Mouse (Mus musculus): Measurements from ENCODE around the gene Arntl. TPM values are rescaled to one million over a fixed set of nuclear protein-coding genes. Genes with fewer than 3 reads are reported as not detected.
A peak's percentile ranks its signal among the peaks of the same experiment; 100 is the strongest.

Arntl gene
- total and polyA plus RNA-seq, 3 experiments, result 2.6 to 4.6 (median 3.3) TPM

- dilution Hi-C loops (cut with MboI; ENCODE audit: extremely low pct_ligation_motif_present, extremely low pct_unique_long_range_greater_than_20kb, low sequenced_read_pairs), result no loop called here
- H3K4me2 ChIP-seq (ENCODE audit: insufficient read depth, low read depth, poor library complexity, severe bottlenecking), result no peak overlapping the region
- H3K4me1 ChIP-seq (ENCODE audit: control insufficient read depth in 1 of 2, insufficient read depth in 2 of 2), result peaks cover 3 to 47% of the 10 kb centered on the region in 2 experiments
- in situ Hi-C loops (cut with MboI; ENCODE audit: low pct_ligation_motif_present, low pct_unique_long_range_greater_than_20kb, low sequenced_read_pairs), result no loop called here
- H3K9ac ChIP-seq (ENCODE audit: insufficient read depth, low read depth), result no peak overlapping the region
- H3K27ac ChIP-seq (ENCODE audit: insufficient read depth, low read depth), result no peak overlapping the region
- TF ChIP-seq CHD2 (IDR thresholded peaks at IDR 0.05; ENCODE audit: low read length) (no peak), ZMIZ1 (IDR thresholded peaks at IDR 0.05; ENCODE audit: low read depth, low read length) (no peak), POLR2A (IDR thresholded peaks at IDR 0.05; ENCODE audit: low read depth, low read length) (no peak), USF2 (conservative IDR thresholded peaks at IDR 0.05; ENCODE audit: low read depth, low read length) (no peak), JUND (conservative IDR thresholded peaks at IDR 0.05; ENCODE audit: low read depth, low read length) (no peak), JUN (IDR thresholded peaks at IDR 0.05; ENCODE audit: insufficient read depth, low read depth, low read length) (no peak), NELFE (IDR thresholded peaks at IDR 0.05; ENCODE audit: low read depth, low read length) (no peak), MAFK (IDR thresholded peaks at IDR 0.05; ENCODE audit: insufficient replicate concordance, low read length) (no peak), MAZ (IDR thresholded peaks at IDR 0.05; ENCODE audit: low read depth, low read length) (no peak), SMC3 (IDR thresholded peaks at IDR 0.05; ENCODE audit: low read depth, low read length) (no peak), HCFC1 (IDR thresholded peaks at IDR 0.05; ENCODE audit: low read depth, low read length) (no peak), KAT2A (IDR thresholded peaks at IDR 0.05; ENCODE audit: insufficient replicate concordance, low read length) (no peak), E2F4 (IDR thresholded peaks at IDR 0.05; ENCODE audit: insufficient replicate concordance, low read depth, low read length) (no peak), TBP (conservative IDR thresholded peaks at IDR 0.05; ENCODE audit: low read depth, low read length) (no peak)
- DNase-seq (ENCODE audit: extremely low read depth), result no peak
- no peaks in the 10 kb centered on the region for H3K27me3 ChIP-seq (replicated peaks)
- no peak overlapping the region for H3K4me3 ChIP-seq (replicated peaks in 1 of 3; ENCODE audit: low read depth in 2 of 3, low read length in 2 of 3, poor library complexity in 1 of 3)
- no peaks in the 10 kb centered on the region for H3K36me3 ChIP-seq (replicated peaks in 1 of 2; ENCODE audit: control insufficient read depth in 1 of 2, insufficient read depth in 1 of 2, low read length in 1 of 2)
- no peaks in the 10 kb centered on the region for H3K79me2 ChIP-seq (replicated peaks; ENCODE audit: control insufficient read depth, extremely low read depth, insufficient read depth, poor library complexity, severe bottlenecking)
- H3K9me3 ChIP-seq (replicated peaks; ENCODE audit: low read length), result peaks cover under 1% of the 10 kb centered on the region
Measured at GRCm38 (mm10) chr7:113196171-113196570, 11.1 kb upstream of the Arntl start.

GRCm38 (mm10) chr7:113197161-113197775, 10.0 kb upstream of the Arntl start:
- Histone ChIP-seq H3K9me3 (replicated peaks; ENCODE audit: low read length) (no peaks in the 10 kb centered on the region), H3K36me3 (replicated peaks in 1 of 2; ENCODE audit: control insufficient read depth in 1 of 2, insufficient read depth in 1 of 2, low read length in 1 of 2) (no peaks in the 10 kb centered on the region), H3K27me3 (replicated peaks) (peaks cover 2% of the 10 kb centered on the region), H3K9ac (ENCODE audit: insufficient read depth, low read depth) (peak overlapping the region; percentile 60), H3K4me3 (replicated peaks in 1 of 3; ENCODE audit: low read depth in 2 of 3, low read length in 2 of 3, poor library complexity in 1 of 3) (peak overlapping the region; percentile 6 to 37 (median 34)), H3K4me2 (ENCODE audit: insufficient read depth, low read depth, poor library complexity, severe bottlenecking) (peak overlapping the region; percentile 92), H3K27ac (ENCODE audit: insufficient read depth, low read depth) (peak overlapping the region; percentile 27), H3K4me1 (ENCODE audit: control insufficient read depth in 1 of 2, insufficient read depth in 2 of 2) (peaks cover 3 to 45% of the 10 kb centered on the region in 2 experiments), H3K79me2 (replicated peaks; ENCODE audit: control insufficient read depth, extremely low read depth, insufficient read depth, poor library complexity, severe bottlenecking) (no peaks in the 10 kb centered on the region)
- in situ Hi-C loops (cut with MboI; ENCODE audit: low pct_ligation_motif_present, low pct_unique_long_range_greater_than_20kb, low sequenced_read_pairs), result no loop called here
- dilution Hi-C loops (cut with MboI; ENCODE audit: extremely low pct_ligation_motif_present, extremely low pct_unique_long_range_greater_than_20kb, low sequenced_read_pairs), result no loop called here
- TF ChIP-seq MYC (IDR thresholded peaks at IDR 0.05; ENCODE audit: low read depth, low read length) (no peak), JUN (IDR thresholded peaks at IDR 0.05; ENCODE audit: insufficient read depth, low read depth, low read length) (no peak), HCFC1 (IDR thresholded peaks at IDR 0.05; ENCODE audit: low read depth, low read length) (no peak), UBTF (IDR thresholded peaks at IDR 0.05; ENCODE audit: low read depth, low read length) (no peak), ZNF384 (IDR thresholded peaks at IDR 0.05; ENCODE audit: low read depth, low read length) (no peak), MAFK (IDR thresholded peaks at IDR 0.05; ENCODE audit: insufficient replicate concordance, low read length) (peak; percentile 99), MXI1 (IDR thresholded peaks at IDR 0.05; ENCODE audit: low read depth, low read length) (no peak; the same call in 1 of the 2 replicates), KAT2A (IDR thresholded peaks at IDR 0.05; ENCODE audit: insufficient replicate concordance, low read length) (0 out of 2 replicates have a peak, but pooled peaks have one; percentile 6), E2F4 (IDR thresholded peaks at IDR 0.05; ENCODE audit: insufficient replicate concordance, low read depth, low read length) (no peak), MEF2A (IDR thresholded peaks at IDR 0.05; ENCODE audit: borderline replicate concordance, low read depth, low read length) (no peak), SIN3A (IDR thresholded peaks at IDR 0.05; ENCODE audit: low read length) (no peak), IRF4 (IDR thresholded peaks at IDR 0.05; ENCODE audit: low read depth, low read length) (0 out of 2 replicates have a peak, but pooled peaks have one; percentile 16), NELFE (IDR thresholded peaks at IDR 0.05; ENCODE audit: low read depth, low read length) (0 out of 2 replicates have a peak, but pooled peaks have one; percentile 6), USF1 (IDR thresholded peaks at IDR 0.05; ENCODE audit: low read depth, low read length) (no peak), POLR2A (IDR thresholded peaks at IDR 0.05; ENCODE audit: low read depth, low read length) (no peak), NRF1 (IDR thresholded peaks at IDR 0.05; ENCODE audit: low read depth, low read length) (no peak), TBP (conservative IDR thresholded peaks at IDR 0.05; ENCODE audit: low read depth, low read length) (no peak), MAX (IDR thresholded peaks at IDR 0.05; ENCODE audit: low read length) (no peak; the same call in 1 of the 2 replicates), JUND (conservative IDR thresholded peaks at IDR 0.05; ENCODE audit: low read depth, low read length) (no peak), ZKSCAN1 (IDR thresholded peaks at IDR 0.05; ENCODE audit: borderline replicate concordance, low read depth, low read length) (no peak), TCF12 (IDR thresholded peaks at IDR 0.05; ENCODE audit: low read depth, low read length) (0 out of 2 replicates have a peak, but pooled peaks have one; percentile 44), CTCF (conservative IDR thresholded peaks at IDR 0.05 in 1 of 2, IDR thresholded peaks at IDR 0.05 in 1 of 2; ENCODE audit: low read depth in 2 of 2, low read length in 2 of 2) (no peak), RCOR1 (conservative IDR thresholded peaks at IDR 0.05; ENCODE audit: low read depth, low read length) (no peak), SMC3 (IDR thresholded peaks at IDR 0.05; ENCODE audit: low read depth, low read length) (no peak), CHD2 (IDR thresholded peaks at IDR 0.05; ENCODE audit: low read length) (no peak), ELF1 (IDR thresholded peaks at IDR 0.05; ENCODE audit: low read depth, low read length) (peak; percentile 58), ZMIZ1 (IDR thresholded peaks at IDR 0.05; ENCODE audit: low read depth, low read length) (no peak)
- peak; percentile 68 for DNase-seq (ENCODE audit: extremely low read depth)
